Mouse (Mus musculus) forebrain, embryonic 11.5 days (tissue): ENCODE results near the gene Fam57a. TPM values are rescaled to one million over a fixed set of nuclear protein-coding genes. Genes with fewer than 3 reads are reported as not detected.

Experiments
- ATAC-seq: fragments of 200-750 bp; cut with Nextera tagmentation; replicated peaks from 2 replicates; pipeline ENCODE4 v1.8.0; 2017; ENCODE audit warnings: moderate TSS enrichment; ENCODE audit not compliant: low FRiP score
- DNase-seq: peaks from one replicate; pipeline ENCODE4 v3.0.0-alpha.2; 2017; ENCODE audit warnings: low spot score
- H3K27ac ChIP-seq: fragments of 300-500 bp; sonication (generic); 2 replicates; pipeline ENCODE4 v1.5.1; 2014; ENCODE audit warnings: low read depth, low read length
- H3K27me3 ChIP-seq: fragments of 300-500 bp; sonication (generic); 2 replicates; pipeline ENCODE4 v1.6.1; 2014; ENCODE audit warnings: mild to moderate bottlenecking, low read length, mixed read lengths; ENCODE audit not compliant: control insufficient read depth, insufficient read depth
- H3K36me3 ChIP-seq: fragments of 300-500 bp; sonication (generic); 2 replicates; pipeline ENCODE4 v1.6.1; 2014; ENCODE audit warnings: mild to moderate bottlenecking, low read length, moderate library complexity, mixed read lengths; ENCODE audit not compliant: control insufficient read depth, insufficient read depth
- H3K4me1 ChIP-seq: fragments of 300-500 bp; sonication (generic); replicated peaks from 2 replicates; pipeline ENCODE4 v1.6.1; 2014; ENCODE audit warnings: low read length, mixed read lengths; ENCODE audit not compliant: control insufficient read depth, insufficient read depth
- H3K4me2 ChIP-seq: fragments of 300-500 bp; sonication (generic); 2 replicates; pipeline ENCODE4 v1.6.1; 2014; ENCODE audit warnings: low read depth, mild to moderate bottlenecking, low read length, moderate library complexity, mixed read lengths; ENCODE audit not compliant: severe bottlenecking
- H3K4me3 ChIP-seq: fragments of 300-500 bp; sonication (generic); 2 replicates; pipeline ENCODE4 v1.5.1; 2014; ENCODE audit warnings: low read depth, low read length
- H3K9ac ChIP-seq: fragments of 300-500 bp; sonication (generic); 2 replicates; pipeline ENCODE4 v1.6.1; 2014; ENCODE audit warnings: low read length
- H3K9me3 ChIP-seq: fragments of 300-500 bp; sonication (generic); 2 replicates; pipeline ENCODE4 v1.6.1; 2016; ENCODE audit warnings: low read length, mixed read lengths; ENCODE audit not compliant: control insufficient read depth
- WGBS: fragments of 180-500 bp; shearing (Covaris S2); extraction: QIAGEN DNeasy Blood & Tissue Kit; methylation state at CpG from one replicate; pipeline ENCODE4 v1.1.7; 2014; 5-methylcytosine and 5-hydroxymethylcytosine counted together
- polyA plus RNA-seq: library from polyadenylated mRNA; unstranded; fragments of >200 nt; fragmentation: Nextera tagmentation; extraction: Ambion mirVana; gene quantifications from 2 replicates; pipeline ENCODE4 v1.2.1, GENCODE M21; 2014

Gene Fam57a
- polyA plus RNA-seq, 1 experiment from 2014 or later: 34.6 TPM

DNA sequence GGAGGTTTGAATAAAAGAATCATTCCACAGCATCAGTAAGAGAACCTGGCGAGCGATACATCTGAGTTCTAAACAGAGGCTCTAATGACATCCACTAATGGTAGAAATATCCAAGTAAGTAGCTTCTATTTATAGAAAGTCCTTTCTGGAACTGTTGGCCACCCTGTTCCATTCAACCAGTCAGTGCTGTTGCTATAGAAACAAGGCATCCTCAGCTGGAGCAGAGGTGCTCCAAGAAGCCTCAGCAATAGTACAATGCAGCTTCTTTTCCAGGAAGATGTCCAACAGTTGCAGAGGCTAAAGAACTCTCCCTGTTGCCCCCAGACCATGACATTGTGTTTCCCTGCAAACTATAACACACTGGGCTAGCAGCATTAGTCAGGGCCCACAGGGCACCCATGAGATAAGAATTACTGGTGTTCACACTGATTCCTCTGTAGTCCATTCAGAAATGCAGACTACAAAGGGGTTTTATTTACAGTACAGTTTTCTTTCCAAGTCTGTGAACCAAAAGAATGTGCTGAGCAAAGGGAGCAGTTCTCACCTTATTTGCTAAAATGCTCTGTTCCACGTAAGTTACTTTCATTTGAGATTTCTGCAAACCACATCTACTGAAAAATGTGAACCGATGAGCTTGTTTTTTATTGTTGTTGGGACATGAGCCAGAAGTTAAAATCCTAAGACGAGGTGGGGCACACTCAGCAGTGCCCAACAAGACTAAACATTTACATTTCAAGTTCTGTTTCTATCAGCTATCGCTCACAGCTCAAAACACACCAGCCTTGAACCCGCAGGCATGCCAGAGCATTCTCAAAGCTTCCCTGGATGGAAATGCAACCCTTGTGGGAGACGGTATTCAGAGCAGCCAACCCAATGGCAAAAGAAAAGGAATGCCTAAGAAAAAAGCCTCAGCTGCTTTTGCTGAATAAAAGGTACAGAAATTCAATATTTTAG lies 31.1 kb upstream of the Fam57a start:
- H3K4me1 ChIP-seq: 0 out of 2 replicates have a peak, but pooled peaks cover 2% of the 10 kb centered on the region
- DNase-seq (no peak), ATAC-seq (no peak)
- H3K27me3 ChIP-seq: no peaks in the 10 kb centered on the region
- H3K4me3 ChIP-seq: no peak overlapping the region
- 80% methylated on average over 8 of the region's 8 CpGs for WGBS
- no peaks in the 10 kb centered on the region for H3K9me3 ChIP-seq
- H3K27ac ChIP-seq: no peak overlapping the region
- H3K9ac ChIP-seq: no peak overlapping the region
- no peaks in the 10 kb centered on the region for H3K36me3 ChIP-seq
- no peak overlapping the region for H3K4me2 ChIP-seq

DNA sequence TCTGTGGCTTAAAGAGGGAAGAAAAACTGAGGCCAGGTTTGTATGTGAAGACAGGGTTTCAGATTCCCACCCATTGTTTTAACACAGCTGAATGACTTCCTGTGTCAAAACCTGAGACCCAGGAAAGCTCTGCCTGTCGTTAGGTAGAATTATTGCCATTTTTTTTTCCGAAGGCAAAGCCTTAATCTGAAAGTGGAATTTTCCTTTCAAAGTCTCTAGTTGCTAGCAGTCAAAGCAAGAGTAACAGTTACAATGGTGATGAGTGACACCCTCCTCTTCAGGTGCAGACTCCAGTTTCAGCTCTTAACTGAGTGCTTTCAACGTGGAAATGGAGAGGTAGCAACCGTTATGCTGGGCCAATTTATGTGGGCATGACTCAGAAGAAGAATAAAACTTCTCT lies 28.5 kb upstream of the Fam57a start:
- Histone ChIP-seq H3K4me2 (no peak overlapping the region), H3K27me3 (no peaks in the 10 kb centered on the region), H3K9ac (no peak overlapping the region), H3K4me3 (no peak overlapping the region), H3K9me3 (no peaks in the 10 kb centered on the region), H3K27ac (no peak overlapping the region), H3K4me1 (0 out of 2 replicates have a peak, but pooled peaks cover 2% of the 10 kb centered on the region), H3K36me3 (no peaks in the 10 kb centered on the region; the same call in 1 of the 2 replicates)
- 73% methylated on average over 4 of the region's 4 CpGs for WGBS
- ATAC-seq (no peak), DNase-seq (no peak)

DNA sequence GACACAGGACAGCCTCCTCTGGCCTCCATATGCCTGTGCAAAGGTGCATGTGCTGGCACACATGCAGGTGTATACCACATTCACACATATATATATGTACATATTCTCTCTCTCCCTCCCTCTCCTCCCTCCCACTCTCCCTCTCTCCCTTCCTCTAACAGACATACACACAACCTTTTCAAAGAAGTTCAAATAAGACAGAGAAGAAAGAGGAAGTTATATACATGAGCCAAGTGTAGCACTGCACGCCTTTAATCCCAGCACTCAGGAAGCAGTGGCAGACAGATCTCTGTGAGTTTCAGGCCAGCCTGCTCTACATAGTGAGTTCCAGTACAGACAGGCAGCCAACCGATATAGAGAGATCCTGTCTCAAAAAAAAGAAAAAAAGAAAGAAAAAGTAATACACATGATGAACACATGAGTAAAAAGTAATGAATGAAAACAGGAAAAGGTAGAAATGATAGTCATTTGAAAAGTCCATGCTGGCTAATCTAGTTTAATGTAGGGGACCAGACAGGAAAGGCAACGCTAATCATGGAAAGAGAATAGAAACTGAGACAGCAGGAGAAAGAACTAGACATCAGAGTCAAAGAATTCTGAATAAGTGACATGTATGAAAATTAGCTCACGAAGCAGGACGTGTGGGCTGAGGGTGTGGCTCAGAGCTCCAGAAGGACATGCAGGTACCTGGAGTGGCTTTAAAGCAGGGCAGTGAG lies 26.1 kb upstream of the Fam57a start:
- 94% methylated on average over 5 of the region's 5 CpGs for WGBS
- DNase-seq: no peak
- no peaks in the 10 kb centered on the region for H3K27me3 ChIP-seq
- H3K4me2 ChIP-seq: no peak overlapping the region
- no peaks in the 10 kb centered on the region for H3K9me3 ChIP-seq
- no peak overlapping the region for H3K9ac ChIP-seq
- H3K27ac ChIP-seq: no peak overlapping the region
- H3K4me3 ChIP-seq: no peak overlapping the region
- no peak for ATAC-seq
- H3K4me1 ChIP-seq: no peaks in the 10 kb centered on the region
- no peaks in the 10 kb centered on the region; the same call in 1 of the 2 replicates for H3K36me3 ChIP-seq

DNA sequence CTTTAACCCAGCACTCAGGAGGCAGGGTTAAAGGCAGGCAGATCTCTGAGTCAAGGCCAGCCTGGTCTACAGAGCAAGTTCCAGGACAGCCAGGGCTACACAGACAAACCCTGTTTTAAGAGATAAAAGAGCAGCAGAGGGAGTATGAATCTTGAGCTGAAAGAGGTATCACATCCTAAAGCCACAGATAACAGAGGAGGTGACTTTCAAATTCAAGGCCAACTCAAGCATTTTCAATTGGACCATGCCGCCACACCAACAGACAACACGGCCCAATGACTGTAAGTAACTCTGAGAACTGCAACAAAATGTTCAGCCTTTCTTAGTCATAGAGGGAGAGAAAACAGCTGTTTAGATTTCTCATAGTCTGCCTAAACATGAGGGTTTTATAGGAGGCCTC lies 25.3 kb upstream of the Fam57a start:
- Histone ChIP-seq H3K4me2 (no peak overlapping the region), H3K27me3 (no peaks in the 10 kb centered on the region), H3K9me3 (no peaks in the 10 kb centered on the region), H3K27ac (no peak overlapping the region), H3K9ac (no peak overlapping the region), H3K4me3 (no peak overlapping the region), H3K4me1 (no peaks in the 10 kb centered on the region), H3K36me3 (no peaks in the 10 kb centered on the region; the same call in 1 of the 2 replicates)
- 93% methylated on average over 2 of the region's 2 CpGs for WGBS
- DNase-seq (no peak), ATAC-seq (no peak)

DNA sequence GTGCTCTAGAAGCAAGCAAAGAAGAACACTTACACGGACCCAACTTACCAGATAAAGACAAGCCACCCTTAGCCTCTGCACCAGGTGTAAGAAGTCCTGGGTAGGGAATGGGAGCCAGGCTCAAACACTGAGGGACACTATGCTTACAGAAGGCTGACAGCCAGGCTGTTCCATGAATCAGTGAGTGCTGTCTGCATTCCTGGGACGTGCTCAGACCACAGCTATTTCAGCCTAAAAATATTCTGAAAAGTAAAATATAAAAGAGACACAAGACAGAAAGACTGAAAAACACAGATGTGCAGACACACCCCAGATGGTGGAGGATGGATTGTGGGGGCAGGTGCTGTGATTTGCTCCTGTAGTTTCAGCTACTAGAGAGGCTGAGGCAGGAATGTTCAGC lies 24.6 kb upstream of the Fam57a start:
- H3K9ac ChIP-seq: no peak overlapping the region
- ATAC-seq (no peak), DNase-seq (no peak)
- no peaks in the 10 kb centered on the region for H3K27me3 ChIP-seq
- no peaks in the 10 kb centered on the region for H3K9me3 ChIP-seq
- no peak overlapping the region for H3K4me3 ChIP-seq
- H3K36me3 ChIP-seq: no peaks in the 10 kb centered on the region; the same call in 1 of the 2 replicates
- H3K4me2 ChIP-seq: no peak overlapping the region
- H3K27ac ChIP-seq: no peak overlapping the region
- no peaks in the 10 kb centered on the region for H3K4me1 ChIP-seq
- 93% methylated on average over 2 of the region's 2 CpGs for WGBS

DNA sequence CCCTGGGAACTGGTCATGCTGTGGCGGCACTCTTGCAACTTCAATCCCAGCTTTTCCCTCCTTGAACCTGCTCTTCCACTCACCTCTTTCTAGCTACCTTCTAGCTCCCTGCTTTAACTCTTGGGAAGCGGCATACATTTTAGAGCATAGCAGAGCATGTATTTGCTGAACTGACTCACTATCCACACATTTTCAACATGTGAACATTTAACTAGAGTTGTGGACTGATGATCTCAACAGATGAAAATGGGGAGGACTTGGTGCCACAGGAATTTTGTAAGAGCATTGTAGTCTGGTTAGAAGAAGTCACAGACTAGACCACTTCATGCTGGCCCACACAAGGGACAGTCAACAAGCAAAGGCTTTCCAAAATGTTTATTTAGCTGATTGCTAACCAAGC lies 21.1 kb upstream of the Fam57a start:
- no peaks in the 10 kb centered on the region for H3K4me1 ChIP-seq
- H3K4me3 ChIP-seq: no peak overlapping the region
- ATAC-seq (no peak), DNase-seq (no peak)
- no peaks in the 10 kb centered on the region; the same call in 1 of the 2 replicates for H3K36me3 ChIP-seq
- H3K27me3 ChIP-seq: no peaks in the 10 kb centered on the region
- H3K27ac ChIP-seq: no peak overlapping the region
- H3K4me2 ChIP-seq: no peak overlapping the region
- 98% methylated on average over 2 of the region's 2 CpGs for WGBS
- H3K9ac ChIP-seq: no peak overlapping the region
- no peaks in the 10 kb centered on the region for H3K9me3 ChIP-seq

DNA sequence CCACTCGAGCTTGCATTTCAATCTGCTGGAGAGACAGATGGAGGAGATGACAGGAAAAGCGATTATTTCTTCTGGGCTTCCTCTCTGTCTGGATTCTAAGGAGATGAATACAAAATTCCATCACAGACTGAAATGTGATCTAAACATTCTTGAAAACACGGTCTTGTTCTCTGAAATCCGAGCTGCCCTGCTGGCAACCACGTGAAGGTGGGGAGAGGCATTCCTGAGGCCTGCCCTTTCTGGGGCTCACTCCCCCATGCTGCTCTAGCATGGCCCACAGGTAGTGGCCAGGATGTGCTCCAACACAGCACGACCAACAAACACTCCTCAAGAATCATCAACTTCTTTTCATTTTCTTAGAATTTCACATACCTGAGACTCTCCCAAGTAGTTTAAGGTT lies 19.2 kb upstream of the Fam57a start:
- WGBS: 61% methylated on average over 6 of the region's 6 CpGs
- no peak overlapping the region for H3K9ac ChIP-seq
- no peak for ATAC-seq
- H3K27ac ChIP-seq: no peak overlapping the region
- no peak overlapping the region for H3K4me2 ChIP-seq
- no peak for DNase-seq
- H3K27me3 ChIP-seq: no peaks in the 10 kb centered on the region
- H3K4me1 ChIP-seq: no peaks in the 10 kb centered on the region
- no peaks in the 10 kb centered on the region; the same call in 1 of the 2 replicates for H3K36me3 ChIP-seq
- H3K9me3 ChIP-seq: no peaks in the 10 kb centered on the region
- H3K4me3 ChIP-seq: no peak overlapping the region

DNA sequence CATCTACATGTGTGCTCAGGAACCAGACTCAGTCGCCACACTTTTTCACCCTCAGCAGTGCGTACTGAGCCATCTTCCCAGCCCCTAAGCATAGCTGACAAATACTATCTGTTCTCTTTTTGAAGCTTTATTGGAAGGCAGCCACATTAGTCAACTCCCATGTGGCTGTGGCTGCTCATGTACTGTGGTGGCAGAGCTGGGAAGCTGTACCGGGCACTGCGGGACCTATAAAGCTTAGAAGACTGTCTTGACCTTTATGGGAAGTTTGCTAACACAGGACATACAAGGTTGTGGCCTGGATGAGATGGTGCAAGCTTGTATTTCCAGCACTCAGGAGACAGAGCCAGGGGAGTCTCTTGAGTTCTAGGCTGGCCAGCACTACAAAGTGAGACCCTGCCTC lies 12.8 kb upstream of the Fam57a start:
- 97% methylated on average over 4 of the region's 4 CpGs for WGBS
- Histone ChIP-seq H3K4me1 (no peaks in the 10 kb centered on the region), H3K27me3 (no peaks in the 10 kb centered on the region), H3K9me3 (no peaks in the 10 kb centered on the region), H3K4me3 (no peak overlapping the region), H3K4me2 (no peak overlapping the region), H3K27ac (no peak overlapping the region), H3K36me3 (no peaks in the 10 kb centered on the region), H3K9ac (no peak overlapping the region)
- DNase-seq (no peak), ATAC-seq (no peak)
